Mouse (Mus musculus) hindlimb bud, embryonic 11.5 days (tissue): ENCODE results near the gene Psmf1.
A peak's percentile ranks its signal among the peaks of the same experiment; 100 is the strongest.

Experiments used
- DNase-seq: peaks from one replicate; pipeline ENCODE4 v3.0.0-alpha.2; 2012; ENCODE audit warnings: low read depth, low spot score; ENCODE audit errors: extremely low spot score

The Psmf1 gene

GRCm38 (mm10) chr2:151735422-151735821, 8.6 kb downstream of the Psmf1 start:
- no peak for DNase-seq

DNA sequence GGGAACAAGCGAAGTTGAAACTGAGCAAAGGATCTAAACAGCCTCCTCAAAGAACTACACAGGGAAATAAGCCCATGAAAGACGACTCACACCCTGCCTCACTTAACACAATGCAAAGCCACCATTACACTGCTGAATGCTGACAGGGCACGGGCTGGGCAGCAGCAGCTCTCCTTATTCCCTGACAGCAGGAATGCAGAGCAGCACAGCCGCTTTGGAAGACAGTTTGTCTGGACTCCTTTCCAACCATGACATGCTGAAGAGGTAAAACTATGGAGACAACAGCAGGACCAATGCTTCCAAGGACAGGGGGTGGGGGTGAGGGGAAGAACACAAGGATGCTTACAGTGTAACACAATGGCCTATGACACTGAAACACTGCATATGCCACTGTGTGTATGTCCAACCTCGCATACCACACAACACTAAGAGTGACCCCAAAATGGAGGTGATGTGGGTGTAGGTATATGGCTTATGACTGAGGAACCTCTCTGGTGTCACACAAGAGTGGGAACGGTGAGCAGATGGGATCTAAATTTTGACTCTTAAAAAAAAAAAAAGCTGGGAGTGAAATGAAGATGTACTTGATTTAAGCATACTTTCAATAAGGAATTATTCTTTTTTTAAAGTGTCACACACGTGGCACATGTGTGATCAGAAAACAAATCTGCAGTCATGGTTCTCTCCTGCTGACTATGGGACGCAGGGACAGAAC, 10.7 kb downstream of the Psmf1 start:
- DNase-seq, result no peak

DNA sequence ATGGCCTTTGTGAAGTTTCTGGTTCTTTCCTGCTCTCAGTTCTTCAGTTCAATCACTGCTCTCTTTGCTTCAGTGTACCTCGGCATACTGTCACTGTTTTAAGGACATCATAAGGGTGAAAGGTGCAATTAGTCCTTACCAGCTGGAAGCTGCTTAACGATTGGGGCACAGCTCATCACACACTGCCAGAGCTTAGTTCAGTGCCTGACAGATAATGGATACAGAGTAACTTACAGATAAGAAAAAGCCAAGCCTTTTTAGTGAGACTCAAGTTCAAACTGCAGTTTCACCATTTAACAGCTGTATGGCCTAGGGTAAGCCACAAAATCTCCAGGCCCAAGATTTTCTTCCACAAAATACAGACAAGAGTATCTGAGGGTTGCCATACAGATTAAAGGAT, 19.9 kb downstream of the Psmf1 start:
- DNase-seq, result no peak

DNA sequence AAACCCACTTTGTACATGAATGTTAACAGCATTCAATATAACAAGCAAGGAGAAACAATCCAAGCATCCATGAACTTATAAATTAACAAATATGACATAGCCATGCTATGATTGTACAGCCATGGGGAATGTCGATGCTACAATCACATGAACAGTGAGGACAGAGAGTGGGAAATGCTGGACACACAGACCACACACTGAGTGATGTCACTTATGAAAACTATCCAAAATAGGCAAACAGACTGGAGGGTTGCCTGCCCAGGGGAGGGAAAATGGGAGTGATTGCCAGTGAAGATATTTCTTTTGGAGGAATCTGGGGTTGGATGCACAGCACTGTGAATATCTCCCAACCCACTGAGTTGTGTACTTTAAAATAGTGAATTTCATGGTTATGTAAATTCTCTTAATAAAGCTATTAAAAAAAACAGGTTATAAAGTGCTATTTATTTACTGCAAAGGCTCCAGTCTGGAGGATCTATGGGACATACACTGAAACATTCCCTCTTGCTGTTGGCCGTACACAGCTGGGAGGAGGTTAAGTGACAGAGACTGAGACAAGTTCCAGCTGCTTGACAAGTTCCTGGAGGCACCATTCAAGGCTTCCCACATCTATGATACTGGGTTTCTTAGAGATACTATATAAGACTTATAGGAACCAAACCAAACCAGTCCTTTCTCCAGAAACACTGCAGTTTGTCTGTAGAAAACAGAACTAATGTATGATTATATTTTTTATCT, 27.5 kb downstream of the Psmf1 start:
- DNase-seq, result no peak

GRCm38 (mm10) chr2:151715526-151715925, 28.5 kb downstream of the Psmf1 start:
- no peak for DNase-seq

GRCm38 (mm10) chr2:151712647-151713046, 31.3 kb downstream of the Psmf1 start:
- peak; percentile 24 for DNase-seq

GRCm38 (mm10) chr2:151702851-151703190, 41.2 kb downstream of the Psmf1 start:
- no peak for DNase-seq

DNA sequence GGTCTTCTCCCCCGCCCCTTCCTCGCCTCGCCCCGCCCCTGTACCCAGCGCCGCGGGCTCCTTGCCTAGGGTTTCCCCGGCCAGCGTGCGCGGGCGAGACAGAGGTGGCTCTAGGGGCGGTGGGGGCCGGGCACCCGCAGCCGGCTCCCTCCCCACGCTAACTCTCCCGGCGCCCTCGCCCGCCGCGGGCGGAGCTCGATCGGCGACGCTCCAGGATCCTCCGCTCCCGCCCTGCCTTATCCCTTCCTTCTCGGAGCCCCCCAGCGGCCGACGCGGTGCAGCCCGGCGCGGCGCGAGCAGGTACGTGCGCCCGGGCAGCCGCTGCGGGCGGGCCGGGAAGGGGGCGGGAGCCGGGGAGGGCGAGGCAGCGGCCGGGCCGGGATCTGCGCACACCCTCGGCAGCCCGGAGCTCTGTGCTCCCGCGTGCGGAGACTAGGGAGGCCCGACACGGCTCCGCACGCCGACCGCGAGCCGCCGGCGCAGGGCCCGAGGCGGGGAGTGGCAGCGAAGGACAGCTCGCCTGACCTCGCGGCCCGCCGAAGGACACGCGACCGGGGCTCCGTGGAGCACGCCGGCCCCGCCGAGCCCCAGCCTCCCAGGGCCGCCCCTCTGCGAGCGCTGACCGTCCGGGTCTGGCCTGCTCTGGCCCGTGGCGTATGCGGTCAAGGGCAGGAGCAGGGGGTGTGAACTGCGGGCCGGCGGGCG, 41.7 kb downstream of the Psmf1 start:
- DNase-seq, result no peak

- no peak for DNase-seq
Measured at GRCm38 (mm10) chr2:151701231-151702145, 42.5 kb downstream of the Psmf1 start, which contains the start of gene Tmem74b. Tmem74b (plus strand) TSS chr2:151702008.

DNA sequence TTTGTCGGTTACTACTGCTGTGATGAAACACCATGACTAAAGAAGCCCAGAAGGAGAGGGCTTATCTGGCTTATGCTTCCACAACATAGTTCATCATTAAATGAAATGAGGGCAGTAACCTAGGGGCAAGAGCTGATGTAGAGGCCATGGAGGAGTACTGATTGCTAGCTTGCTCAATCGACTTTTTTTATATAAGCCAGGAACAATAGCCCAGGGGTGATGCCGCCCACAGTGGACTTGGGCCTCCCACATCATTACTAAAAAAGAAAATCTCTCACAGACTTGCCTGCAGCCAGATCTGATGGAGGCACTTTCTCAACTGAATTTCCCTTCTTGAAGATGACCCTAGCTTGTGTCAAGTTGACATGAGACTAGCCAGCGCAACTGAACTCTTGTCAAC, 61.0 kb downstream of the Psmf1 start:
- no peak for DNase-seq

DNA sequence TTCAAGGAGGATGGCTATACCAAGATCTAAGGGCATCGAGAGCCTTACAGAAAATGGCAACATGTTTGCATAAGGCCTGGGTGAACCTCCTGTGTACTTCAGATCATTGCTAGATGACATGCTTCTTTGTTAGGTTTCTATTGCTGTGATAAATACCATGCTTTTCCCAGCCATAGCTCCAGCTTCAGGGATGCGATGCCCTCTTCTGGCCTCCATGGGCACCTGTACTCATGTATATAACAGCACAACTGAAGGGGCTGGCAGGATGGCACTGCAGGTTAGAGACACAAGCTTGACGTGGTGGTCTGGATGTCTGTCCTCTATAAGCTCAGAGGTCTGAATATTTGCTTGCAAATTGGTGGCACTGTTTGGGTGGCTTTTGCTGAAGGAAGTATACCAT, 61.6 kb downstream of the Psmf1 start:
- no peak for DNase-seq

DNA sequence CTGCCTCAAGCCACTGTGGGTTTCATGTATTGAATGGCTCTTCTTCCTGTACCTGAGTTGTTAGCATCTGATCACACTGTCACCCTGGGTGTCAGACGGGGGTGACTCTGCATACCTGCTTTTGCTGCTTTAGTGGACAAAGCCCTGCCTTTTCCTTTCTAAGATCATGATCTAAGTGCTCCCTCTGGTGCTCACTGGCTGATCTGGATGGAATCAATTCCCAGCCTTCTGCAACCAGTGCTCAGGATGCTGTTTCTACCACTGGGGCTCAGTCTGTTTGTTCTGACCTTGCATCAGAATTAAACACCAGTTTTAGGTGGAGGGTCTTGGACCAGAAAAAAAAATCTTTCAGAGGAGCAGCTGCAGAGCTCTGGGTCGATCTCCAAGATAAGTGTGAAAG, 67.8 kb downstream of the Psmf1 start:
- no peak for DNase-seq

DNA sequence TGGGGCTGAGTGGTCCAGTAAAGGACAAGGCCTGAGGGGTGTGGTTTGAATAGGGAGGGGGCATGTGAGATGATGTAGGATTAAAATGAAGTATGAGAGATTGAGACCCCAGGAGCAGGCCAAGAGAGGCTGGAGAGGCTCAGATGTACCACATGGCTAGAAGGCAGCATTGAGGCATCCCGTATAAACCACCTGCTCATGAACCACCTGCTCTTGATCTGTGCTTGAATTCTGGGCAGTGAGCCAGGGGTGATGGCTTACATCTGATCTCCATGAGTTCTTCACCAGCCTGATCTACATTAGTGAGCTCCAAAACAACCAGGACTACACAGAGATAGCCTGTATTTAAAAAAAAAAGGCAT, 73.0 kb downstream of the Psmf1 start:
- DNase-seq, result no peak

DNA sequence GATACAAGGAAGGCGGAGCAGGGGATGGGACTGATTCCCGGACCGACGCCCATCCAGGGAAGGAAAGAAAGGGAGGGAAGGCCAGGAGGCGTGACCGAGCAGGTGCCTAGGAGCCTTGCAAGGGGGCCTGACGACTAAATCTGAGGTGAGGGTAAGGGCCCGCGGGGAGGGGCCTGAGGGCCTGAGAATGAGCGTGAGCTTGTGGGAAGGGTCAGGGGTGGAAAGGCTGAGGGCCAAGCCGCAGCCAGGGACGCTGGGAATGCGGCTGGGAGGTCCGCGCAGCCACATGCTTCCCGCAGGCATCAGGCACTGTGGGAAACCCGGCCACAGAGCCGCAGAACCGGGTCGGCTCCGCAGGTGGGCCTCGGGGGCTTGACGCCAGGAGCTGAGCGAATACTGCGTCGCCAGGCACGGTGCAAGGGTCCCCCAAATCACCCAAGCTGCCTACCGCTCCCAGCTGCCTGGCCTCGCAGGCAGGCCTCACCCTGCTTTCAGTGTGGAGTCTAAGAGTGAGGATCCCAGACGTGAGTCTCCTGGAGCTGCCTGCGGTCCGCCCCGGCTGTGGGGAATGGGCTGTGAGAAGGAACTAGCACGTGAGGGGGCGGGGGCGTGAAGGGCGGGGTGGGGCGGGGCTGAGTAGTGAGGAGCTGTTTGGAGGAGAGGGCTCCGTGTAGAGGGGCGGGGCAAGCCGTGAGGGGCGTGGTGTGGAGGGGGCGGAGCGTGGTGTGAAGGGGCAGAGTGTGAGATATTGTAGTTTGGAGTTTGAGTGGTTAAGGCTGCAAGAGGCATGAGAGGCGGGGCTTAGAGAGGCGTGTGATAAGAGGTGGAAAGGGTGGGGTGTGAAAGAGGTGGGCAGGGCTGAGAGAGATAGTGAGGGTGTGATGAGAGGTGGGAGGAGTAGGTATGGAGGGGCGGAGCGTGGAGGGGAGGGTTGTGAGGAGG, 73.7 kb downstream of the Psmf1 start:
- no peak for DNase-seq

DNA sequence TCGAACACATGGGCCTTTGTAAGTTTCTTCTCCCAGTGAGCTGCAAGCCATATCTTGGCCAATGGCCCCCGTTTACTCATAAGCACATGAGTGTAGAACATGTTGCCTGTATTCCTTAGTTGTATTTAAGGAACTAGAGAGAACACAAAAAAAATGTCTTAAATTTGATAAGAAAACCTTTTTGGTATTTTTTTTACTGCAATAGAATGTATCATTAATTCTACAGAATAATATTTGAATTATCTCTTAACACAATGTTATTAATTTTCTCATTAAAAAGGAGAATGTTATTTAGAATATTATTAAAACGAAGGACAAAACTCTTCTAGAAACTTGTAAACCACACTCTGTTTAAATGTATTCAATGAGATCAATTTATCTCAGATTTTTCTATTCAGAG, 75.6 kb downstream of the Psmf1 start, which contains the start of gene Rad21l:
TSS of gene Rad21l (minus strand) at position 101 of the 400 bp plus-strand sequence.
- no peak for DNase-seq
